Mouse (Mus musculus): ENCODE measurements around the gene Asxl2.

- TF ChIP-seq MAFK (IDR thresholded peaks at IDR 0.05; ENCODE audit: insufficient read depth, low read depth, low read length) (0 out of 2 replicates have a peak, but pooled peaks have one; percentile 19), HCFC1 (IDR thresholded peaks at IDR 0.05; ENCODE audit: borderline replicate concordance, insufficient read depth, low read length) (no peak), ZNF384 (IDR thresholded peaks at IDR 0.05; ENCODE audit: low read depth, low read length) (no peak), CHD2 (IDR thresholded peaks at IDR 0.05; ENCODE audit: low read depth, low read length) (no peak), ZC3H11A (IDR thresholded peaks at IDR 0.05; ENCODE audit: borderline replicate concordance, low read depth, low read length) (peak; percentile 42; the same call in 1 of the 2 replicates)
Observed at GRCm38 (mm10) chr12:3377190-3377589, 49.5 kb upstream of the Asxl2 start.
